Mouse (Mus musculus): ENCODE data around the gene Zfp961. TPM values are rescaled to one million over a fixed set of nuclear protein-coding genes. Genes with fewer than 3 reads are reported as not detected.
A peak's percentile ranks its signal among the peaks of the same experiment; 100 is the strongest.
"Not testable (repeated sequence)": the region's sequence is repeated elsewhere in the genome, so short reads cannot be mapped to it uniquely, and the experiment has no call there.

Zfp961 gene
- polyA plus RNA-seq (2016; fragmentation: Nextera tagmentation; extraction: Ambion mirVana), result 20.6 and 23.6 TPM in 2 replicates

DNA sequence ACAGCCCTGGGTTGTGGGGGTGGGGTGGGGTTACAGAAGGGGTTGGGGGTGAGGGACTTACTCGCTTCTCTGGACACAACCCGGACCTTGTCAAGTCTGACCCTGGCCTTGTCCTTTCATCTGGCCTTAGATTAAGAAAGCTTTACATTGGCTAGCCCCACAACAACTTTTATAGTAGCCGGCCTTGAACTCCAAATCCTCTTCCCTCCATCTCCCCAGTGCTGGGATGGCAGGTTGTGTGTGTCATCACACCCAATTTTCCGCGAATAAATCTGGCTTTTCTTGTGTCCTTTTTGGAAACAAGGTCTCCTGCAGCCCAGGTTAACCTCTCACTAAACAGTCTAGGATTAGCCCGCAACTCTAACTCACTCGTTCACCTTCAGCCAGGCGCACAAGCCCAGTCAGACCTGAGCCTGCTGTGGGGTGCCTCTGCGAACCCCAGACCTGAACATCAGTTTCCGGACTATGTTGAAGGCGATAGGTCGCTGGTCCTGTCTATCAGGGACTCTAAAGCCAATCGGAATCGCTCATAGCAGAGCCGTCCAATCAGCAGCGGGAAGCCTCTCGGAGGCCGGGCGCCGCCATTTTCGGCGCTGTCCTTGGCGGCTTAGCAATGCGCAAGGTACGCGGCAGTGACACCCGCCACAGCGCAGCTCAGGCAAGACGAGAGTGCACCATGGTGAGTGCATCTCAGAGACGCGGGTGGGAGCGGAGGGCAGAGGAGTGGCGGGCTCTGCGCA is at the start of gene Zfp961:
Gene Zfp961, plus strand, starts transcription at position 557 of the 740 bp plus-strand sequence.
- Histone ChIP-seq H3K9me3 (peaks cover 11% of the 10 kb centered on the region), H3K36me3 (peaks cover 19% of the 10 kb centered on the region), H3K27ac (replicated peaks) (peak within 1 kb of the TSS; percentile 78), H3K4me2 (replicated peaks) (peak within 1 kb of the TSS; percentile 66), H3K4me1 (peaks cover 17% of the 10 kb centered on the region), H3K9ac (replicated peaks) (peak within 1 kb of the TSS; percentile 71), H3K27me3 (no peaks in the 10 kb centered on the region), H3K4me3 (peak within 1 kb of the TSS; percentile 63)
- ATAC-seq (ENCODE audit: low FRiP score, low read depth), result peak; percentile 100
- WGBS, result 4% methylated on average over 34 of the region's 34 CpGs

- WGBS, result 92% methylated on average over 1 of the region's 1 CpGs
- not testable (repeated sequence) for H3K4me2 ChIP-seq (replicated peaks); H3K9me3 ChIP-seq; H3K4me3 ChIP-seq; H3K36me3 ChIP-seq; H3K9ac ChIP-seq (replicated peaks); H3K4me1 ChIP-seq; ATAC-seq (ENCODE audit: low FRiP score, low read depth); H3K27ac ChIP-seq (replicated peaks)
- H3K27me3 ChIP-seq, result peaks cover 15% of the 10 kb centered on the region; the same call in 1 of the 2 replicates
Observed at GRCm38 (mm10) chr8:71903084-71903483, 47.8 kb upstream of the Zfp961 start.

DNA sequence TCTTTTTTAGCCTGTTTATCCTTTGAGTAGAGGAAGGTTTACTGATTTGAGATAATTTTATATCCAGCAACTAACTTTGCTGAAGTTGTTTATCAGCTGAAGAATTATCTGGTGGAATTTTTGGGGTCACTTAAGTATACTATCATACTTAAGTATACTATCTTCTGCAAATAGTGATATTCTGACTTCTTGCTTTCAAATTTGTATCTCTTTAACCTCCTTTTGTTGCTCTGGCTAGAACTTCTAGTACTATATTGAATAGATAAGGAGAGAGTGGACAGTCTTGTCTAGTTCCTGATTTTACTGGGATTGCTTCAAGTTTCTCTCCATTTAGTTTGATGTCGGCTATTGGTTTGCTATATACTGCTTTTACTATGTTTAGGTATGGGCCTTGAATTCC is 44.0 kb upstream of the Zfp961 start:
- Histone ChIP-seq H3K9ac (replicated peaks) (no peak overlapping the region), H3K4me3 (no peak overlapping the region), H3K27me3 (peaks cover 15% of the 10 kb centered on the region; the same call in 1 of the 2 replicates), H3K36me3 (no peaks in the 10 kb centered on the region), H3K4me1 (0 out of 2 replicates have a peak, but pooled peaks cover 2% of the 10 kb centered on the region), H3K27ac (replicated peaks) (no peak overlapping the region), H3K9me3 (no peaks in the 10 kb centered on the region), H3K4me2 (replicated peaks) (no peak overlapping the region)
- WGBS, result 97% methylated on average over 1 of the region's 1 CpGs
- no peak for ATAC-seq (ENCODE audit: low FRiP score, low read depth)

DNA sequence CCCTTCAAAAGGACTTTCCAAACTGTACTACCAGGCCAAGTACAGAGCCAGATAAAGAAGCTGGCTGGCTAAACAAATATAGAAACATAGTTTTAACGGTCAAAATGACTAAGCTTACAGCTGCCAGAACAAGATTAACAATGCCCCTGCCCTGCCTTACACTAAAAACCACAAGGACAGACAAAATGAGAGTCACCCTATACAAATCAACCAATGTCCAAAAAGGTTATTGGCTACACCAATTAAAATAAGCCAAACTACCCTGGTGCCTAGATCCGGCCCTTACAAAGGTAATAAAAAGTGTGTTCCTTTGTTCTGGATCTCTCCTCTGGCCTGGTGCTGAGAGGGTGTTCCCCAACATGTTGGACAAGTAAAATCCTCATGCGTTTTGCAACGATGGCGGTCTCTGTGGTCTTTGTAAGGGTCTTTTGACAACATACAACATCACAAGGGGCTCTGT is 43.0 kb upstream of the Zfp961 start:
- WGBS, result 98% methylated on average over 5 of the region's 5 CpGs
- H3K4me1 ChIP-seq, result 0 out of 2 replicates have a peak, but pooled peaks cover 2% of the 10 kb centered on the region
- peak overlapping the region; percentile 56 for H3K4me2 ChIP-seq (replicated peaks)
- peak overlapping the region; percentile 99 for H3K27ac ChIP-seq (replicated peaks)
- no peak overlapping the region for H3K9ac ChIP-seq (replicated peaks)
- no peaks in the 10 kb centered on the region for H3K36me3 ChIP-seq
- no peaks in the 10 kb centered on the region for H3K9me3 ChIP-seq
- no peak for ATAC-seq (ENCODE audit: low FRiP score, low read depth)
- H3K27me3 ChIP-seq, result peaks cover 15% of the 10 kb centered on the region; the same call in 1 of the 2 replicates
- H3K4me3 ChIP-seq, result peak overlapping the region; percentile 70

- Histone ChIP-seq H3K9ac (replicated peaks) (peak within 1 kb of the TSS; percentile 86), H3K4me2 (replicated peaks) (peak within 1 kb of the TSS; percentile 56), H3K27ac (replicated peaks) (peak within 1 kb of the TSS; percentile 99), H3K27me3 (peaks cover 15% of the 10 kb centered on the region; the same call in 1 of the 2 replicates), H3K36me3 (peaks cover 3% of the 10 kb centered on the region), H3K9me3 (0 out of 2 replicates have a peak, but pooled peaks cover 2% of the 10 kb centered on the region), H3K4me1 (0 out of 2 replicates have a peak, but pooled peaks cover 2% of the 10 kb centered on the region), H3K4me3 (peak within 1 kb of the TSS; percentile 70)
- ATAC-seq (ENCODE audit: low FRiP score, low read depth), result peak; percentile 94
- WGBS, result 5% methylated on average over 47 of the region's 47 CpGs
Observed at GRCm38 (mm10) chr8:71908309-71909261, 42.3 kb upstream of the Zfp961 start, which contains the start of the genes Zfp882 and Zfp617. Gene Zfp882 (plus strand): TSS chr8:71908608. Gene Zfp617 (plus strand): TSS chr8:71908635.

GRCm38 (mm10) chr8:71912286-71912685 is 38.6 kb upstream of the Zfp961 start:
- Histone ChIP-seq H3K9ac (replicated peaks) (no peak overlapping the region), H3K36me3 (peaks cover 35% of the 10 kb centered on the region), H3K4me2 (replicated peaks) (no peak overlapping the region), H3K4me1 (0 out of 2 replicates have a peak, but pooled peaks cover 2% of the 10 kb centered on the region), H3K27ac (replicated peaks) (no peak overlapping the region), H3K9me3 (0 out of 2 replicates have a peak, but pooled peaks cover 5% of the 10 kb centered on the region), H3K4me3 (no peak overlapping the region), H3K27me3 (no peaks in the 10 kb centered on the region)
- 96% methylated on average over 2 of the region's 2 CpGs for WGBS
- ATAC-seq (ENCODE audit: low FRiP score, low read depth), result no peak

DNA sequence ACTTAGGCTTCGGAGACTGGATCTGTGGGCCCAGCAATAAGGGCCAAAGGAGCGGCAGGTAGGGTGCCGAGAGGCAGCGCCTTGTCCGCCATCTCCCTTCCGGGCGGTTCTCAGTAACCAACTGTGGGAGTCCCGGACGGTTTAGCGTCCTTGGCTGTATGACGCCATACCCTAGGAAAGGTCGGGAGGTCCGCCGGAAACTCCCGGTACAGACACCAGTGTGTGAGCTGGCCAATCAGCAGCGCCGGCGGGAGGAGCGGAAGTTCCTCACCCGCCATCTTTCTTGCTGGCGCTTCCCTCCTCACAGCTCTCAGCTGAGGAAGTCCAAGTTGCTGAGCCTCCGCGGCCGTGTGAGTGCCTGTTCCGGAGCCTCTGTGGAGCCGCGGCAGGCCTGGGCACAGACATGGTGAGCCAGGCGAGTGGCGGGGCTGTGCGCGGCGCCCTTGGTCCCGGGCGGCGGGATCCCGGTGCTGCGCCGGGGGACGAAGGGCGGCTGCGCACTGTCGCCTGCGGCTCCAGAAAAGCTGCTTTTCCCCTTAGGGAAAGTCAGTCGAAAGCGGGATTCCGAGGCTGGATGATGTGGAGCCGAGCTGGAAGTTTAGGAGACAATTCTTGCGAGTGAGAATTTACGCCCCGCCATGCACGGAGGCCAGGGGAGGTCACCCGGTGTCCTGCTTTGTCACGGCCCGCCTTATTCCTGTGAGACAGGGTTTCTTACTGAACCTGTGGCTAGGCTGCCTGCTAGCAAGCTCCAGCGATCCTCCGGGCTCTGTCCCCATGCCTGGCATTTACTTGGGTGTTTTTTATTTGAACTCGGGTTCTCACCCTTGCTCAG is 28.1 kb upstream of the Zfp961 start:
- H3K27me3 ChIP-seq, result no peaks in the 10 kb centered on the region
- WGBS, result under 1% methylated on average over 57 of the region's 57 CpGs
- peak overlapping the region; percentile 86 for H3K9ac ChIP-seq (replicated peaks)
- peak overlapping the region; percentile 62 for H3K4me2 ChIP-seq (replicated peaks)
- peak overlapping the region; percentile 97 for H3K27ac ChIP-seq (replicated peaks)
- H3K9me3 ChIP-seq, result no peaks in the 10 kb centered on the region
- peak; percentile 99 for ATAC-seq (ENCODE audit: low FRiP score, low read depth)
- peak overlapping the region; percentile 75 for H3K4me3 ChIP-seq
- H3K36me3 ChIP-seq, result peaks cover 3% of the 10 kb centered on the region
- H3K4me1 ChIP-seq, result peaks cover 9% of the 10 kb centered on the region

GRCm38 (mm10) chr8:71925791-71926190 is 25.0 kb upstream of the Zfp961 start:
- H3K4me1 ChIP-seq, result peaks cover 9% of the 10 kb centered on the region
- no peaks in the 10 kb centered on the region for H3K9me3 ChIP-seq
- no peaks in the 10 kb centered on the region for H3K27me3 ChIP-seq
- H3K9ac ChIP-seq (replicated peaks), result no peak overlapping the region
- WGBS, result 97% methylated on average over 5 of the region's 5 CpGs
- ATAC-seq (ENCODE audit: low FRiP score, low read depth), result no peak
- no peak overlapping the region for H3K4me2 ChIP-seq (replicated peaks)
- H3K27ac ChIP-seq (replicated peaks), result no peak overlapping the region
- H3K4me3 ChIP-seq, result no peak overlapping the region
- H3K36me3 ChIP-seq, result peaks cover 21% of the 10 kb centered on the region

DNA sequence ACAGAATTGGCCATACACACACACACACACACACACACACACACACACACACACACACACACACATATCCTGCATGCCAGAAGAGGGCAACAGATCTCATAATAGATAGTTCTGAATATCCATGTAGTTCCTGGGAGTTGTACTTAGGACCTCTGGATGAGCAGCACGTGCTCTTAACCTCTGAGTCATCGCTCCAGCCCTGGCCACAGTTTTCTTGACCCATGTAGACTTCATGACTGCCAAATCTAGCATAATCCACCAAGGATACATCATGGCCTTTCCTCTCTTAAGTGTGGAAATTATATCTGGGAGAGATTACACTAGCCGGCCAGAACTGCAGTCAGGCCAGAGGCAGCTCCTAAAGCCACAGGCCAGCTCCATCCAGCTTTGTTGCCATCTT is 24.3 kb upstream of the Zfp961 start:
- H3K27ac ChIP-seq (replicated peaks), result no peak overlapping the region
- H3K36me3 ChIP-seq, result peaks cover 28% of the 10 kb centered on the region
- 0 out of 2 replicates have a peak, but pooled peaks cover 5% of the 10 kb centered on the region for H3K9me3 ChIP-seq

DNA sequence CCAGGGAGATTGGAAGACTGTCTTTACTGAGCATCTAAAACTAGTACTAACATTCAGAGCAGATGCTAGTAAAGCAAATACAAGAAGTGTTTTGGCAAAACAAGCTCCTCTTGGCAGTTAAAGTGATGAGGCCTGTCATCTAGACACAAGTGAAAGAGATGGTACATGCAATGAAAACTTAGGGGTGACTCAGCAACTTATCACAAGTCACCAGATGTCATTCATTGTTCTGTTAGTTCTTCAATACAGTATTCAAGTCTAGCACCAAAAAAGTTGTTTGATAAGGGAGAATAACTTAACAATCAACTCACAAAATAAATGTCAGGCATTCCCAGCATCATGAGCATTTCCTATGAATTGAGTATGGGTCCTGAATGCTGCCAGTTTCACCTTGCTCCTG is 23.1 kb upstream of the Zfp961 start:
- Histone ChIP-seq H3K36me3 (peaks cover 32% of the 10 kb centered on the region), H3K4me3 (no peak overlapping the region), H3K27me3 (no peaks in the 10 kb centered on the region), H3K4me1 (peaks cover 9% of the 10 kb centered on the region), H3K4me2 (replicated peaks) (no peak overlapping the region), H3K9me3 (0 out of 2 replicates have a peak, but pooled peaks cover 5% of the 10 kb centered on the region), H3K27ac (replicated peaks) (no peak overlapping the region), H3K9ac (replicated peaks) (no peak overlapping the region)
- ATAC-seq (ENCODE audit: low FRiP score, low read depth), result no peak

More for the DNA sequence above, 24.3 kb upstream of the Zfp961 start:
- Histone ChIP-seq H3K9ac (replicated peaks) (no peak overlapping the region), H3K4me1 (peaks cover 9% of the 10 kb centered on the region), H3K4me2 (replicated peaks) (no peak overlapping the region), H3K4me3 (no peak overlapping the region), H3K27me3 (no peaks in the 10 kb centered on the region)
- ATAC-seq (ENCODE audit: low FRiP score, low read depth), result no peak
- 93% methylated on average over 3 of the region's 3 CpGs for WGBS

DNA sequence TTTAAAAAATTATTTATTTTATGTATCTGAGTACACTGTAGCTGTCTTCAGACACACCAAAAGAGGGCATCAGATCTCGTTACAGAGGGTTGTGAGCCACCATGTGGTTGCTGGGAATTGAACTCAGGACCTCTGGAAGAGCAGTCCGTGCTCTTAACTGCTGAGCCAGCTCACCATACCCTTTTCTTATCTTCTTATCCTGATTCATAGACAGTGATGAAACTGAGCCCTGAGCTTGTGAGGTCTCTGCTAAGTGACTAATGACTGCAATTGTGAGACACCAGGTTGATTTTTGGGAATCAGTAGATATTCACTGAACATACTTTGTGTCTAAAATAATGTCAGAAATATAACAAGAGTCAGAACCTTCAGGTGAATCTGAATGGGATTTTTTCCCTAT is 12.8 kb upstream of the Zfp961 start:
- not testable (repeated sequence) for H3K4me3 ChIP-seq; H3K4me1 ChIP-seq; H3K9me3 ChIP-seq; ATAC-seq (ENCODE audit: low FRiP score, low read depth); H3K27me3 ChIP-seq; H3K9ac ChIP-seq (replicated peaks); H3K27ac ChIP-seq (replicated peaks); H3K4me2 ChIP-seq (replicated peaks)
- WGBS, result 90% methylated on average over 2 of the region's 2 CpGs
- H3K36me3 ChIP-seq, result peaks cover 12% of the 10 kb centered on the region

All from midbrain, embryonic 12.5 days (tissue).